Mouse (Mus musculus): Measurements from ENCODE around the gene Klc4. TPM values are rescaled to one million over a fixed set of nuclear protein-coding genes. Genes with fewer than 3 reads are reported as not detected.

Gene Klc4
- polyA plus RNA-seq (2017; shearing (Covaris generic)), result 28.2 TPM

DNA sequence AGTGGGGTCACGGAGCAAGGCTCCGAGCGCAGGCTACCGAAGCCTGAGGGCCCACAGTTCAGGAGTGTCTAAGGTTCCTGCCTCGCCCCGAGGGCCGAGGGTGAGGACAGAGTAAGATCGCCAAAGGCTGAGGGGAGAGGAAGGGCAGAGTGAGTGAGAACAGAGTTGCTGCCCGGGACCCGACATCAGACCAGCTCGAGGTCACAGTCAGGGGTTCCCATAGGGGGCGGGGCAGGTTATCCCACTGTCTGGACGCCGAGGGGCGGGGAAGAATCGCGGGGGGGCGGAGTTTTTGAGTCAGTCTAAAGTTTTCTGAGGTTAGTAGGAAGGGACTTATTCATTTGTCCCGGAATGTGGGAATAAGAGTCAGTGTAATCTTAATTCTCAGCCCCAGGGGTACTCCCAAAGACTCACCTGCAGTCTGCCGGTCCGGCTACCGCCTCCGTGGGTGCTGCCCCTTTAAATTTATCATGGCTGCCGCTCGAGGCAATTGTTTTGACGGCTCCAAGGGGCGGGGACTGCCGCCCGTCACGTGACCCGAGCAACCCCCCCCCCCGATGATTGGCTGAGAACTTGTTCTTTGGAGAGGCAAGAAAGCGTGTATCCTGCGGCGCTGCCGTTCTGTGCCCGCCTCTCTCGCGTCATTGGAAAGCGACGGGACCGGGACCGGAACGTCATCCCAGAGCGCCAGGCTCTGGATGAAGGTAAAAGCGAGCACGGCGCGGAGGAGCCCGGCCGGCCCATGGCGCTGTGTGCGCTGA is at the start of gene Klc4, which contains the start of gene Mrpl2:
Gene Klc4 (minus strand): TSS at position 462 of the 761 bp plus-strand sequence.
Gene Mrpl2 (plus strand): TSS at position 669 of the 761 bp plus-strand sequence.

DNA sequence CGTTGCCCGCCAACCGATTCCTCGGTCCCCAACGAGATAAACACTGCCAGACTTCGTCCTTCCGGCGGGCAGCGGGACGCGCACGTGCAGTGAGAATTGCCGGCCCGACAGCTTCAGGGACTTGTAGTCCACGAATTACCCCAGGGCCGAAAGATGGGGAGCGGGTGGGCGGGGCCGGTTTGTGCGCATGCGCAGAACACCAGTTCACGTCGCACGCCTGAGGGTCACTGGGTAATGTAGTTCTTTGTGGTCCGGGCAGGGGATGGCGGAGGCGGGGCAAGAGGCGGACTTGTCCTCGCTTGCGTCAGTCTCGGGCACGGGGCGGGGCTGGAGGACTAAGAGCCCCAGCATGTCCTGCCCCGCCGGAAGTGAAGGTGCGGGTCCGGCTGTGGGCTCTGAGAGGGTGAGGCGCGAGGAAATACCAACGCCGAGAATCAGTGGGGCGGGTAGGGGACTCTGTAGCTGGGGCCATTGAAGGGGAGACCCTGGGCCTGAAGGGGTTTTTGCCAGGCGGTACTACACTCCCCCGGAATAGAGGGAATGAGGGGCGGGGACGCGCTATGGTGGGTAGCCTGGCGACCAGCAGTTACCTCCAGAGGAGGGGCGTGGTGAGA is 35.0 kb upstream of the Klc4 start, which contains the start of gene Klhdc3:
Gene Klhdc3 (minus strand): TSS at position 155 of the 614 bp plus-strand sequence.

DNA sequence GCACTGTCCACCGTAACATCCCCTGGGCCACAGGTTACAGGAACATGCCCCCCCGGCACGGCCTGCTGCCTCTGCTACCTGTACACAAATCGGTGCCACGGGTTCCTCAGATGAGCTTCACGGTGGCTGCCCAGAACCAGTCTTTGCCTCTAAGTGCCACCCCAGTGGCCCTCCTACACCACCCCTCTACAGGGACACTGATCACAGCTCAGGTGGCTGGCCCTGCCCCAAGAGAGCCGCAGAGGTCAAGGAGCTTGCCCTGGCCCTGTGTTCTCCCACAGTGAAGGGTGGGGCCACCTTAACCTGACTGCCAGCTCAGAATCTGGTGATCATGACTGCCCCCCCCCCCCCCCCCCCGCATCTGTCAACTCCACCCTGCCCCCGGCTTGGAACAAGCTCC is 32.6 kb upstream of the Klc4 start, which contains the start of gene Mea1:
Gene Mea1 (plus strand): TSS at position 378 of the 400 bp plus-strand sequence.

DNA sequence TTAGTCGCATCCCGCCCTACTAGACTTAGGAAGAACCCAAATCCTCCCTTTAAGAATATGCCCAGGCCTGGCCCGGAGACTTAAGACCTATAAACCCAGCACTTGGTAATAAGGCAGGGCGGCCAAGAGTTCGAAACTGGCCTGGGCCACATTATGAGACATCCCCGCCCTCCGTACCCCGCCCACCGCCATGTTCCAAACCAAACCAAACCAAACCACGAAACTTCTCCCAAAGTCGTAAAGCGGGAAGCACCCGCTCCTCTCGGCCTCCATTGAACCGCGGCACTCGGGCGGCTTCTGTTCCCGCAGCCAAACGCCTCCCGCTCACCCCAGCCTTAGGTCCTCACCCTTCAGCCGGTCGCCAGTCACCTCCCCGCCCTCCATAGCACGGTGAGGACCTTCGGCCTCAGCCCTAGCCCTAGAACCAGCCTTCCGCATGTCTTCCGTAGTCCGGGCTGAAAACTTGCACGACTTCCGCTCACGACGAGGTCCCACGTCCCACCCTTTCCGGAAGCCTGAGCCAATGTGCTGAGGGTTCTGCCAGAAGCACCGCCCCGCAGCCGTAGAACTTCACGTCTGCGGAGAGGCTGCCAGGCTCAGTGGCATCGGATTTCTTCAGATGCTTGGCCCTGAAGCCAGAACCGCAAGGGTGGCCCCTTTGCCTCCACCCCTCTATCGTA is 28.2 kb upstream of the Klc4 start, which contains the start of gene Rrp36:
Gene Rrp36 (minus strand): TSS at position 503 of the 680 bp plus-strand sequence.

DNA sequence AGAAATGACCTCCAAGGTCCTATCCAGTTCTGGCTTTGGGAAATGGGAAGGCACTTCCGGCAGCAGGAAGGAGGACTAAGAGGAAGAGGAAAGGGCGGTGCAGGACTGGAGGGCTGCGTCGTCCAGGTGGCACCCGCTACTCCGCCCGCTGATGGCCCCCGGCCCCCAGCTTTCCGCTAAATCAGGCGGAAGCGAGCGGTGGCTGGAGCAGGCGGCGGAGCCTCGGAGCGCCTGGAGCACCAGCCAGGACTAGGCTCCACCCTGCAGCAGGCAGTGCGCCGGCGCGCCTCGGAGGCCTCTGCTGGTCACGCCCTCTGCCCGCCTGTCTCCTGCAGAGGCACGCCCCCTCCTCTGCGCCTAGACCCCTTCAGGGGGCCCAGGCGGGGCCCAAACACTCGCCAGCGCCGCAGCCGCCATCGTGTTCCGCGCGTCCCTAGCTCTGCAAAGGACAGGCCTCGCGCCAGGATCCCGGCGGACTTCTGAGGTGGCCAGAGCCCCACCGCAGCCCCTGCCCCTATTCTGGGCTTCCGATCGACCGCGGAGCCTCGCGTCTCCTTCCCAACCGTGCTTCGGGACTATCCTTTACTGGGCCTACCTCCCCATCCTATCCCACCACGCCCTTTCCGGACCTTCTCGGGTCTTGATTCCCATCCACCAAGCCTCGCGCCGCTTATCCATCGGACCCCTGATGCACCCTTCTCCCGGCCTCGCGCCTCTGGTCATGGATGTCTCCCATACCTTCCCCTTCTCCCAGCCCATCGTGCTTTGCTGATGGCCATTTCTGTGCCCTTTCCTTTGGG is 4.6 kb upstream of the Klc4 start, which contains the start of gene Cul7:
Gene Cul7 (plus strand): TSS at position 106 of the 800 bp plus-strand sequence.

DNA sequence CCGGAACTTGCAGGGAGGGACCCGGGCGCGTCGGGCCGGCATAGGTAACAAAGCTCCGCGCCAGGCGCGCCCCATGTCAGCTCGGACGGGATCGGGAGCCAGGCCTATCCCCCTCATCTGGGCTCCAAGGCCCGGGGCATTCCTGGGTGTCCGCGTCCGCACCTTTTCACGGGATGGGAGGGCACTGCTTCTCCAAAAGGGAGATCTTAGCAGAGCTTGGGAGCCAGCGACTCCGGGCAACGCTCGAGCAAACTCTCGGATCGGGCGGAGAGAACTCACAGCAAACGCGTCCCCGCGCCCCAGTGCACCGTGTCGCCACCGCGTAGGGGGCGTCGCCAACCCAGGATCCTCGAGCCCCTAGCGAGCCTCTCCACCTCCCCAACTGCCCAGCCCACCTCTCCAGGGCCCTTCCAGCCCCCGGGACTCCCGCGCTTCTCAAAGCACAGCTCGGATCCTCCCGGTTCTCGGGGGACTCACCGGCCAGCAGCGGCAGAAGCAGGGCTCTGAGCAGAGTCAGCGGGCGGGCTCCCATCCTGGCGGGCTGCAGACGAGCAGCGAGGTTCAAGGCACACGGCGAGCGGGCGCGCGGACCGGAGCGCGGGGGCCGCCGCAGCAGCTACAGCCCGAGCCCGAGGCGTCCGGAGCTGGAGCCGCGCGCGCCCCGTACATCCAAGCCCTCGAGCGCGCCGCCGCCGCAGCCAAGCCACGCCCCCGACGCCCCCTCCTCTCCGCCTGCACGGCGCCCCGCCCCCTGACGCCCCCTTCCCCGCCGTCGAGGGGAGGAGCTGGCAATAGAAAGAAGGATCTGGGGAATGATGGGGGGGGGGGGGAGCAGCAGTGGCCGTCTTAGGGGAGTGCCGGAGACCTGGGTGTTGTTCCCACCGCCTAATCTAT is 16.8 kb downstream of the Klc4 start, which contains the start of gene Ptk7:
Gene Ptk7 (minus strand): TSS at position 714 of the 894 bp plus-strand sequence.

Other genes starting within 250 kb of the Klc4 start
- gene Crip3, start 217.1 kb downstream of the Klc4 start, polyA plus RNA-seq (2017; shearing (Covaris generic)), result not detected
- gene Slc22a7, start 207.6 kb downstream of the Klc4 start, polyA plus RNA-seq (2017; shearing (Covaris generic)), result not detected
- 0.31 TPM for gene Ttbk1, start 158.3 kb downstream of the Klc4 start, polyA plus RNA-seq (2017; shearing (Covaris generic))
- 6.6 TPM for gene Dnph1, start 149.3 kb downstream of the Klc4 start, polyA plus RNA-seq (2017; shearing (Covaris generic))
- gene Cul9, start 99.6 kb downstream of the Klc4 start, polyA plus RNA-seq (2017; shearing (Covaris generic)), result 10.7 TPM
- gene Srf, start 89.8 kb downstream of the Klc4 start, polyA plus RNA-seq (2017; shearing (Covaris generic)), result 2.2 TPM
- not detected for gene Ptk7, start 16.5 kb downstream of the Klc4 start, polyA plus RNA-seq (2017; shearing (Covaris generic))
- 81.5 TPM for gene Mrpl2, start 207 bp upstream of the Klc4 start, polyA plus RNA-seq (2017; shearing (Covaris generic))
- gene Cul7, start 4.3 kb upstream of the Klc4 start, polyA plus RNA-seq (2017; shearing (Covaris generic)), result 10.1 TPM
- gene Rrp36, start 28.3 kb upstream of the Klc4 start, polyA plus RNA-seq (2017; shearing (Covaris generic)), result 79.3 TPM
- gene Mea1, start 32.8 kb upstream of the Klc4 start, polyA plus RNA-seq (2017; shearing (Covaris generic)), result 182 TPM
- 91.9 TPM for gene Klhdc3, start 34.9 kb upstream of the Klc4 start, polyA plus RNA-seq (2017; shearing (Covaris generic))
- 51.8 TPM for gene Ppp2r5d, start 59.1 kb upstream of the Klc4 start, polyA plus RNA-seq (2017; shearing (Covaris generic))
- gene Pex6, start 65.4 kb upstream of the Klc4 start, polyA plus RNA-seq (2017; shearing (Covaris generic)), result 2.9 TPM
- 0.61 TPM for gene Gnmt, start 83.1 kb upstream of the Klc4 start, polyA plus RNA-seq (2017; shearing (Covaris generic))
- 58.4 TPM for gene Cnpy3, start 106.2 kb upstream of the Klc4 start, polyA plus RNA-seq (2017; shearing (Covaris generic))
- not detected for gene Ptcra, start 117.7 kb upstream of the Klc4 start, polyA plus RNA-seq (2017; shearing (Covaris generic))
- 38.6 TPM for gene 2310039H08Rik, start 126.6 kb upstream of the Klc4 start, polyA plus RNA-seq (2017; shearing (Covaris generic))
- gene Rpl7l1, start 136.7 kb upstream of the Klc4 start, polyA plus RNA-seq (2017; shearing (Covaris generic)), result 181 TPM
- 16.8 TPM for gene Bicral, start 212.5 kb upstream of the Klc4 start, polyA plus RNA-seq (2017; shearing (Covaris generic))
- gene Tbcc, start 244.7 kb upstream of the Klc4 start, polyA plus RNA-seq (2017; shearing (Covaris generic)), result 10.0 TPM